Mouse (Mus musculus) layer of hippocampus, postnatal 10 days (tissue): ENCODE measurements at regions not wholly inside any gene's neighbourhood (a gene's known extent, or its start where the extent isn't known, plus 50 kb on each side); places are given as distances from the start of the nearest gene placed in this dataset.
"Not testable (repeated sequence)": the region's sequence is repeated elsewhere in the genome, so short reads cannot be mapped to it uniquely, and the experiment has no call there.

Source experiments
- DNase-seq, 2 experiments: peaks; one replicate each; pipeline ENCODE4 v3.0.0; 2021; ENCODE audit warnings: low spot score in 2 of 2

DNA sequence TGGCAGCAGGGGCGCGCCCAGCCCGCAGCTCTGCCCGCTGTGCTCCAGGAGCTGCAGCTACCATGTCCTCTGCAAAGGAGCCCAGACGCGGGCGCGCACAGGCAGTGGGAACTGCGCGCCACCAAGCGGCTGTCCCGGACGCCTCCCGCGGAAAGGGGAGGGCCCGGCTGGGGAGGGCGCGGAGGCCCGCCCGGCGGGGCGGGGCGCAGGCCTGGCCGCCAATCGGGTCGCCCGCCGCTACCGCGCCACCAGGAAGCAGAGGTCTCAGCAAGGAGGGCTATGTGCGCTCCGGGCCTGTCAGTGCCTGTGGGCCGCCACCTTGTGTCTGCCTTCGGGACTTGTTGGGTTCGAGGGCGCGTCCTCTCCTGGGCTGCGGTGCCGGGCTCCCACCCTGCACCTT lies 367.0 kb upstream of the Ywhaq start:
- not testable (repeated sequence) for DNase-seq

DNA sequence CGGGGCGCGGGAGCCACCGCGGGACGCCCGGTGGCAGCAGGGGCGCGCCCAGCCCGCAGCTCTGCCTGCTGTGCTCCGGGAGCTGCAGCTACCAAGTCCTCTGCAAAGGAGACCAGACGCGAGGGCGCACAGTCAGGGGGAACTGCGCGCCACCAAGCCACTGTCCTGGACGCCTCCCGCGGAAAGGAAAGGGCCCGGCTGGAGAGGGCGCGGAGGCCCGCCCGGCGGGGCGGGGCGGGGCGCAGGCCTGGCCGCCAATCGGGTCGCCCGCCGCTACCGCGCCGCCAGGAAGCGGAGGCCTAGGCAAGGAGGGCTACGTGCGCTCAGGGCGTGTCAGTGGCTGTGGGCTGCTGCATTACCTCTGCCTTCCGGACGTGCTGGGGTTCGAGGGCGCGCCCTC lies 361.3 kb upstream of the Ywhaq start:
- DNase-seq = not testable (repeated sequence)

DNA sequence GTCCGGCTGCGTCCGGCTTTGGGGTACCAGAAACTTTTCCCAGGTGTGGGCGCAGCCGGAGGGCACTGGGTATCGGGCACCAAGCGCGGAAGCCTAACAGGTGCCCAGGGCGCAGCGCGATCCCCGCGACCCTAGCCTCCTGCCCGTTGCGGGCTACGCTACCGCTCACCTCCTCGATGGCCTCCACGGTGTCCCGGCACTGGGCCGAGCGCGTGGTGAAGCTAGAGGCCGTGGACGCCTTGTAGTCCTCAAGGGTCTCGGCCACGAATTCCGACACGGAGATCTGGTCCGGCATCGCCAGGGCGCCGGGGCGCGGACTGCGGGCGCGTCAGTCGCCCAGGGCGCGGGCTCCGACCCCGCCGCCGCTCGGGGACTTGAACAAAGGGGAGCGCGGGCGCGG lies 360.9 kb upstream of the Ywhaq start:
- DNase-seq = peak in 1 of 2 experiments; percentile 9

DNA sequence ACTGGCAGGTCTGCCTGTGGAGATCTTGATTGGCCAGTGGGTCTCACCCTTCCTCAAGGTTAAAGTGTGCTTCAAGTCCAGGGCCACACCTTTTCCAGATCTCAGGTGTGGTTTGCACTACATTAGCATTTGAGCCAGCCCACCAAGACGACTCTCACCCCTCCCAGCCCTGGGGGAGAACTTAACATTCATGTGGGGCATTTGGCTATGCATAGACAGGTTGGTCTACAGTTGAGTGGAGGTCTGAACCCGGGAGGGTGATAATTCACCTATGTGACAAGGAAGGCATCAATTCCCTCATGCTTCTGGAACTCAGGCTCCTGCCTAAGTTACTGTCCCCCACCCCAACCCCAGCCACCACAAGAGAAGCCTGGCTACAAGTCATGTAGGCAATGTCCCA lies 350.3 kb upstream of the Ywhaq start:
- DNase-seq = not testable (repeated sequence)
